Mouse (Mus musculus) frontal cortex, postnatal 14 days (tissue): Measurements from ENCODE around the gene Siah3.

Source experiments
- DNase-seq, 2 experiments: peaks; one replicate each; pipeline ENCODE4 v3.0.0; 2022; ENCODE audit warnings: low spot score in 2 of 2

Siah3 gene

GRCm38 (mm10) chr14:75463171-75463570 lies 7.4 kb downstream of the Siah3 start:
- DNase-seq = no peak

GRCm38 (mm10) chr14:75468941-75469340 lies 13.2 kb downstream of the Siah3 start:
- DNase-seq = no peak

- DNase-seq = no peak
Measured at GRCm38 (mm10) chr14:75473061-75473930, 17.5 kb downstream of the Siah3 start.

- DNase-seq = no peak
Measured at GRCm38 (mm10) chr14:75475887-75476286, 20.1 kb downstream of the Siah3 start.

GRCm38 (mm10) chr14:75482231-75483175 lies 26.7 kb downstream of the Siah3 start:
- DNase-seq = no peak

- DNase-seq = no peak
Measured at GRCm38 (mm10) chr14:75483176-75483546, 27.4 kb downstream of the Siah3 start.

- DNase-seq = no peak
Measured at GRCm38 (mm10) chr14:75487932-75488331, 32.1 kb downstream of the Siah3 start.

GRCm38 (mm10) chr14:75493555-75494194 lies 37.9 kb downstream of the Siah3 start:
- no peak for DNase-seq

- DNase-seq = no peak
Measured at GRCm38 (mm10) chr14:75494926-75495325, 39.1 kb downstream of the Siah3 start.

- no peak for DNase-seq
Measured at GRCm38 (mm10) chr14:75501501-75501990, 45.8 kb downstream of the Siah3 start.

GRCm38 (mm10) chr14:75502446-75502845 lies 46.7 kb downstream of the Siah3 start:
- no peak for DNase-seq

- no peak for DNase-seq
Measured at GRCm38 (mm10) chr14:75504255-75504654, 48.5 kb downstream of the Siah3 start.

- DNase-seq = no peak
Measured at GRCm38 (mm10) chr14:75505126-75505840, 49.5 kb downstream of the Siah3 start.

GRCm38 (mm10) chr14:75506246-75506645 lies 50.5 kb downstream of the Siah3 start:
- DNase-seq = no peak

- DNase-seq = no peak
Measured at GRCm38 (mm10) chr14:75510125-75510524, 54.3 kb downstream of the Siah3 start.

GRCm38 (mm10) chr14:75512946-75513345 lies 57.2 kb downstream of the Siah3 start:
- DNase-seq = no peak

GRCm38 (mm10) chr14:75516161-75516560 lies 60.4 kb downstream of the Siah3 start:
- no peak for DNase-seq

- no peak for DNase-seq
Measured at GRCm38 (mm10) chr14:75516917-75517595, 61.3 kb downstream of the Siah3 start.

GRCm38 (mm10) chr14:75518196-75518887 lies 62.6 kb downstream of the Siah3 start:
- no peak for DNase-seq

- DNase-seq = no peak
Measured at GRCm38 (mm10) chr14:75518899-75519298, 63.1 kb downstream of the Siah3 start.
